Mouse (Mus musculus): Measurements from ENCODE around the gene Lefty2. TPM values are rescaled to one million over a fixed set of nuclear protein-coding genes. Genes with fewer than 3 reads are reported as not detected.

The Lefty2 gene
- total RNA-seq, 2 experiments from 2014 or later = not detected

- ATAC-seq (ENCODE audit: poor library complexity, severe bottlenecking) = 0 out of 2 replicates have a peak, but pooled peaks have one; percentile 14
Observed at GRCm38 (mm10) chr1:180894088-180894987, 1.4 kb downstream of the Lefty2 start.

- ATAC-seq (ENCODE audit: poor library complexity, severe bottlenecking) = peak; percentile 33
Observed at GRCm38 (mm10) chr1:180901107-180901506, 8.2 kb downstream of the Lefty2 start.

GRCm38 (mm10) chr1:180902915-180903314 lies 10.0 kb downstream of the Lefty2 start:
- ATAC-seq (ENCODE audit: poor library complexity, severe bottlenecking) = no peak

- peak; percentile 1; the same call in 1 of the 2 replicates for ATAC-seq (ENCODE audit: poor library complexity, severe bottlenecking)
Observed at GRCm38 (mm10) chr1:180903666-180904038, 10.7 kb downstream of the Lefty2 start.

- peak; percentile 97 for ATAC-seq (ENCODE audit: poor library complexity, severe bottlenecking)
Observed at GRCm38 (mm10) chr1:180904039-180904814, 11.3 kb downstream of the Lefty2 start, which contains the start of gene Pycr2. Gene Pycr2, plus strand, starts transcription at chr1:180904293.

DNA sequence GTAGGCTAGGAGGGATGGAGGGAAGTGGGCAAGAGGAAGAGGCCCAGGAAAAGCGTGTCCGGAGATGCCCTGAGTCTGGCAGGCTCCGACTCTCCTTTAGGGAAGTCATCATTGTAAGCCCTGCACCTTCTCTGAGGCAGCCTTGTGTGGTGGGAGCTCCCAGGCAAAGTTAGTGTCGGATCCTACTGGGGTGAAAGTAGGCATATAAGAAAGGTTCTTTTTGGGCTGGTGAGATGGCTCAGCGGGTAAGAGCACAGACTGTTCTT lies 11.8 kb downstream of the Lefty2 start:
- ATAC-seq (ENCODE audit: poor library complexity, severe bottlenecking) = peak; percentile 51

GRCm38 (mm10) chr1:180905307-180905706 lies 12.4 kb downstream of the Lefty2 start:
- no peak for ATAC-seq (ENCODE audit: poor library complexity, severe bottlenecking)

DNA sequence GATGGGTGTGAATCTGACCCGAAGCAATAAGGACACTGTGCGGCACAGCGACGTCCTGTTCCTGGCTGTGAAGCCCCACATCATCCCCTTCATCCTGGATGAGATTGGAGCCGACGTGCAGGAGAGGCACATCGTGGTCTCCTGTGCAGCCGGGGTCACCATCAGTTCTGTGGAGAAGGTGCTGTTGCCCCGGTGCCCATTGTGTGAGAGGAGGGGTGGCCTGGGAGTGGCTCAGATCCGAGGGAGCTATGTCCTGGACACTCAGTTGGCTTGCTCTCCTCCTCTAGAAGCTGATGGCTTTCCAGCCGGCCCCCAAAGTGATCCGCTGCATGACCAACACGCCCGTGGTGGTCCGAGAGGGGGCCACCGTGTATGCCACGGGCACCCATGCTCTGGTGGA lies 13.0 kb downstream of the Lefty2 start:
- no peak for ATAC-seq (ENCODE audit: poor library complexity, severe bottlenecking)

DNA sequence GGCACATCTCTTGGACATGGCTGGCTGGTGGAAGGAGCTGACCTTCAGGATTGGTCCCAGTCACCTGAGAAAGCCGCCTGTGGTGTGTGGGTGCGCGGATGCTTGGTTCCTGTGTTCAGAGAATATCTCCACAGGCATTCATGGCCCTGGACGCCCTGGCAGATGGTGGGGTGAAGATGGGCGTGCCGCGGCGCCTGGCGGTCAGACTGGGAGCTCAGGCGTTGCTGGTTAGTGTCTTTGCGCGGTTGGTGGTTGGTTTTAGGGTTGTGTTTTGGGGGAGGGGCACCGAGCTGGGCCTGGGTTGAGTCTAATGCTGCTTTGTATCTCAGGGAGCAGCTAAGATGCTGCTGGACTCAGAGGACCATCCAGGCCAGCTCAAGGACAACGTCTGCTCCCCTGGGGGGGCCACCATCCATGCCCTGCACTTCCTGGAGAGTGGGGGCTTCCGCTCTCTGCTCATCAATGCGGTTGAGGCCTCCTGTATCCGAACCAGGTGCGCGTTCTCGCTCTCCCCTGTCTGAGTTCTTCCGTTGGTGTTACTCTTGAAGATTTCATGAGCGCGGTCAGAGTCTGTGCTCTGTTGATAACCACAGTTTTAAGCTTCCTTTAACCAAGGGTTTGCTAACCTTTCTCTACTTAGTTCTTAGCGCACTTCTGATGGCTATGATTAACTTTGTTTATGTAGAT lies 13.7 kb downstream of the Lefty2 start:
- no peak for ATAC-seq (ENCODE audit: poor library complexity, severe bottlenecking)

GRCm38 (mm10) chr1:180911138-180911537 lies 18.2 kb downstream of the Lefty2 start:
- ATAC-seq (ENCODE audit: poor library complexity, severe bottlenecking) = no peak

DNA sequence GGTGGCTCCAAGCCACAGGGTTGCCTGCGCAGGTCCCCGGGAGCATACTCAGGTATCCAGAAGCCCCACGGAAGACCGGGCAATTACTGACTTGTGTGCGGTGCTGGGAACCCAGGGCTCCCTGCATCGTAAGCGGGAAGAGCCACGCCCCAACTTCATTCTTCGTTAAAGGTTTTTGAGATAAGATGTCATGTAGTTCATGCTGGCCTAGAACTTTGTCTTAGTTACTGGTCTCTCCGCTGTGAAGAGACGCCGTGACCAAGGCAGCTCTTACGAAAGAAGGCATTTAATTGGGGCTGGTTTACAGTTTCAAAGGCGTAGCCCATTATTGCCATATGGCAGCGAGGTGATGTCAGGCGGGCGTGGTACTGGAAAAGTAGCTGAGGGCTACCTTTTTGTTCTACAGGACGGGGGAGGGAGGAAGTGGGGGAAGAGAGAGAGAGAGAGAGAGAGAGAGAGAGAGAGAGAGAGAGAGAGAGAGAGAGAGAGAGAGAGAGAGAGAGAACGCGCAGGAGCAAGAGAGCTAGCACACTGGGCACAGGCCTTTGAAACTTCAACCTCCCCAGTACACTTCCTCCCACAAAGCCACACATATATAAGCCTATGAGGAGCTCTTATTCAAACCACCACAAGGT lies 18.9 kb downstream of the Lefty2 start:
- ATAC-seq (ENCODE audit: poor library complexity, severe bottlenecking) = peak; percentile 80

DNA sequence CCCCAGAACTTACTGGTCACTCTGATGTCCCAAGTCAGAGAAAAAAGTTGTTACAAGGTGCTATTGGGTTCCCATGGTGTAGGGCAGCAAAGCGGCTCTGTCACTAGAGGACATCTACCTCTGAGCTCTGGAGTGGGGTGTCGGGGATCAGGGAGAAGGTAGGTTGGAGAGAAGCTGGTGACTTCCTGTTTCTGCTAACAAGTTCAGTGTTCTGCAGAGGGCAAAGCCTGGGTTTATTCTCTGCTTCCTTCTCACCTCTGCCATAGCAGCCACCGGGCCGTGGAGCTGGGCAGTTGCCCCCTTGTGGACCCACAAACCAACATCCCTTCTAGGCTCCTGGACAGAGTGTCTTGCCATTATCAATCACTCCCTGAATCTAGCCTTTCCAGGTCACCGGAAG lies 19.9 kb downstream of the Lefty2 start:
- peak; percentile 49 for ATAC-seq (ENCODE audit: poor library complexity, severe bottlenecking)

DNA sequence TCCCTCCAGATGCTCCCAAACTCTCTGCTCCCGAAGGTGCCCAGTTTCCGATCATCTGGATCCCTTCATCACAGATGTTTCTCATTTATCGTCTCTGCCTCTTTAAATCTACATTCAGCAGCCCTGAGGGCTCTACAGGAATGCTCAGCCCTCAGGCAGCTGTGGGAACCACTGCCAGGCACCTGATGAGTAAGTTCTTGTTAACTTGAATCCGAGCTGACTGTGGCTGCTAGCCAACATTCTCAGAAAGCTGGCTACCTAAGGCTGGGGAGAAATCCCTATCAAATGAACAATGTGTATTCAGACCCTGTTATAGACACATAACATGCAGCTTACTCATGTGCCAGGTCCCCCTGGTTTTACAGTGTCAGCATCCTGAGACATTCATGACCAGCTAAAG lies 20.9 kb downstream of the Lefty2 start:
- ATAC-seq (ENCODE audit: poor library complexity, severe bottlenecking) = no peak

- ATAC-seq (ENCODE audit: poor library complexity, severe bottlenecking) = no peak
Observed at GRCm38 (mm10) chr1:180916425-180916824, 23.5 kb downstream of the Lefty2 start.

GRCm38 (mm10) chr1:180917053-180917452 lies 24.1 kb downstream of the Lefty2 start:
- no peak for ATAC-seq (ENCODE audit: poor library complexity, severe bottlenecking)

DNA sequence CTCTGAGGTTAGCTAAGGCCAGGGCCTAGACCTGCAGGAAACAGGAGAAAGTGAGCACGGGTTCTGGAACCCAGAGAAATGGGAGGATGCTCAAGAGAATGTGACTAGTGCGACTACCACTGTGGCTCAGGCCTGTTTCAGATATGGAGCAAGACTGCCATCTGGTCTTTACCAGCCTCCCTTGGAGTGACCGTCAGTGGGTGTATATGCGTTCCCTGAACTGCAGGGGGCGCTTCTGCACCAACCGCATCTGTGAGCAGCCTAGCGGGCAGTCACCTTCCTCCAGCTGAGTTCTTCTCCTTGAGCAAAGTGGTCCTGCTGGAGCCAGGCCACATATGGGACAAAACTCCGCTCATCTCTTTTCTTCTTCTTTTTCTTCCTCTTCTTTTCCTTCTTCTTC lies 26.8 kb downstream of the Lefty2 start:
- peak; percentile 57 for ATAC-seq (ENCODE audit: poor library complexity, severe bottlenecking)

GRCm38 (mm10) chr1:180922273-180923048 lies 29.6 kb downstream of the Lefty2 start:
- ATAC-seq (ENCODE audit: poor library complexity, severe bottlenecking) = peak; percentile 96

- no peak for ATAC-seq (ENCODE audit: poor library complexity, severe bottlenecking)
Observed at GRCm38 (mm10) chr1:180924737-180925136, 31.8 kb downstream of the Lefty2 start.

- ATAC-seq (ENCODE audit: poor library complexity, severe bottlenecking) = no peak
Observed at GRCm38 (mm10) chr1:180926286-180926685, 33.4 kb downstream of the Lefty2 start.

DNA sequence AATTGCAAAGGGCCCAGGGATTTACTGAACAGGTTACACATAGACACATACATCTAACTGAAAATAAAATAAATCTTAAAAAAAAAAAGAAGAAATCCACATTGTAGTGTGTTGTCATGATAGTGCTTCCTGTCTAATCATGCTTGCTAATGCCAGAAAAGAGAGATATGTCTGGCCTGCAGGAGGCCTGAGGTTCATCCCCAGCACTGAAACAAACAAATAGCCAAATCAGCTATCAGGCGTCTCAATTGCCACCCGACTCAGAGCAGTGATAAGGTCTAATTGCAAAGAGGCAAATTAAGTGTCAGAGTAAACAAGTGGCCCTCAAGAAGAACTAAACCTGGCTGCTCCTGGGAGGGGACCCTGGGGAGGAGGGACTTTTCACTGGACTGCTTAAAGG lies 36.7 kb downstream of the Lefty2 start:
- ATAC-seq (ENCODE audit: poor library complexity, severe bottlenecking) = no peak
